Mouse (Mus musculus): ENCODE data around the gene Plekha6. TPM values are rescaled to one million over a fixed set of nuclear protein-coding genes. Genes with fewer than 3 reads are reported as not detected.

Gene Plekha6
- polyA plus RNA-seq, 1 experiment from 2014 or later = 4.6 TPM

DNA sequence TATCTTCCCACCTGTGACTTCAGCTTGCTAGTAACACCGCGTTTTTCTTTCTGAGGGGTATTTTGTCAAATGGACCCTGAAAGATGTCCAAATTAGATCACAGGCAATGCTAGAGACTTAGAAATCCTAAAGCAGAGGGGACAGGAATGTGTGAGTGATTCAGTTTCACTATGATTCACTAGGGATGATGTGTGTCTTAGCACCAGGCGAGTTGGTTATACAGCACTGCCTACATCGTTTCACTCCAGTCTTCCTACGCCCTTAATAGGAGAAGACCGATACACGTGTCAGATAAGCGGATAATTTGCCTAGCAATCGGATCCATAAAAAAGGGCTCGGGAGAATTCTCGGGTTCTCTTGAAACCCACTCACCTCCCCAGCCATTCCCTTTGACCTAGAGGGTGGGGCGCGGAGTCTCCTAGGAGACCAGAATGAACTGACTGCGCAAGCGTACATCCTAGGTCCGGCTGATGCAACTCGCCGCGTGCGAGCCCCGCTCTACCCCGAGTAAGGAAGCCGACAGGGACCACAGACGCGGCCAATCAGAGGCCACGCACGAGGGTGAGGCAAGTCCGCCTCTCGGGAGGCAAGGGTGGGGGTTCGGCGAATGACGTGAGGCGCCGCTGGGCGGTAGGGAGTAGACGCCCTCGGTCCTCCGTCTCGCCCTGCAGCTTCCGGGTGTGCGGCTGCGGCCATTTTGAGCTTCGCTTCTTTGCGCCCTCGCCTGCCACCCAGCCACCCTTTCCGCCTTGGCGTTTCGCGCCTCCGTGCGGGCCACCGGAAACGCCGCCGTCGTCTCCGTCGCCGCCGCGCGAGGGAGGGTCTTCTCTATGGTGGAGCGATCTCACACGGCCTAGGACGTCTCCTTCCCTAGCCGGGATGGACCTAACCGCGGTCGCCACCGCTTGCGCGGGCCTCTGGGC lies 33.1 kb upstream of the Plekha6 start, which contains the start of gene Ppp1r15b:
Gene Ppp1r15b (plus strand): TSS at position 506 of the 923 bp plus-strand sequence.
- Histone ChIP-seq H3K4me1 (peaks cover 45% of the 10 kb centered on the region), H3K36me3 (peaks cover 3% of the 10 kb centered on the region; the same call in 1 of the 2 replicates), H3K9me3 (no peaks in the 10 kb centered on the region), H3K27me3 (no peaks in the 10 kb centered on the region), H3K9ac (peak within 1 kb of the TSS; percentile 90), H3K4me3 (peak within 1 kb of the TSS; percentile 80), H3K27ac (peak within 1 kb of the TSS; percentile 98), H3K4me2 (replicated peaks) (peak within 1 kb of the TSS; percentile 99)
- ATAC-seq (ENCODE audit: insufficient number of reproducible peaks, insufficient read depth, low FRiP score, low TSS enrichment) = peak; percentile 99
- WGBS = under 1% methylated on average over 72 of the region's 72 CpGs

- peak overlapping the region; percentile 99 for H3K4me2 ChIP-seq (replicated peaks)
- ATAC-seq (ENCODE audit: insufficient number of reproducible peaks, insufficient read depth, low FRiP score, low TSS enrichment) = no peak
- H3K4me3 ChIP-seq = peak overlapping the region; percentile 80
- under 1% methylated on average over 34 of the region's 35 CpGs for WGBS
- peaks cover 46% of the 10 kb centered on the region for H3K4me1 ChIP-seq
- H3K27ac ChIP-seq = peak overlapping the region; percentile 98
- H3K36me3 ChIP-seq = peaks cover 6% of the 10 kb centered on the region; the same call in 1 of the 2 replicates
- no peaks in the 10 kb centered on the region for H3K9me3 ChIP-seq
- peak overlapping the region; percentile 90 for H3K9ac ChIP-seq
- no peaks in the 10 kb centered on the region for H3K27me3 ChIP-seq
Observed at GRCm38 (mm10) chr1:133131561-133131905, 32.5 kb upstream of the Plekha6 start.

GRCm38 (mm10) chr1:133131936-133132335 lies 32.1 kb upstream of the Plekha6 start:
- Histone ChIP-seq H3K4me1 (peaks cover 46% of the 10 kb centered on the region), H3K4me2 (replicated peaks) (peak overlapping the region; percentile 99), H3K27me3 (no peaks in the 10 kb centered on the region), H3K9ac (peak overlapping the region; percentile 90), H3K27ac (peak overlapping the region; percentile 98), H3K9me3 (no peaks in the 10 kb centered on the region), H3K36me3 (peaks cover 10% of the 10 kb centered on the region), H3K4me3 (peak overlapping the region; percentile 80)
- WGBS = under 1% methylated on average over 11 of the region's 11 CpGs
- ATAC-seq (ENCODE audit: insufficient number of reproducible peaks, insufficient read depth, low FRiP score, low TSS enrichment) = no peak

DNA sequence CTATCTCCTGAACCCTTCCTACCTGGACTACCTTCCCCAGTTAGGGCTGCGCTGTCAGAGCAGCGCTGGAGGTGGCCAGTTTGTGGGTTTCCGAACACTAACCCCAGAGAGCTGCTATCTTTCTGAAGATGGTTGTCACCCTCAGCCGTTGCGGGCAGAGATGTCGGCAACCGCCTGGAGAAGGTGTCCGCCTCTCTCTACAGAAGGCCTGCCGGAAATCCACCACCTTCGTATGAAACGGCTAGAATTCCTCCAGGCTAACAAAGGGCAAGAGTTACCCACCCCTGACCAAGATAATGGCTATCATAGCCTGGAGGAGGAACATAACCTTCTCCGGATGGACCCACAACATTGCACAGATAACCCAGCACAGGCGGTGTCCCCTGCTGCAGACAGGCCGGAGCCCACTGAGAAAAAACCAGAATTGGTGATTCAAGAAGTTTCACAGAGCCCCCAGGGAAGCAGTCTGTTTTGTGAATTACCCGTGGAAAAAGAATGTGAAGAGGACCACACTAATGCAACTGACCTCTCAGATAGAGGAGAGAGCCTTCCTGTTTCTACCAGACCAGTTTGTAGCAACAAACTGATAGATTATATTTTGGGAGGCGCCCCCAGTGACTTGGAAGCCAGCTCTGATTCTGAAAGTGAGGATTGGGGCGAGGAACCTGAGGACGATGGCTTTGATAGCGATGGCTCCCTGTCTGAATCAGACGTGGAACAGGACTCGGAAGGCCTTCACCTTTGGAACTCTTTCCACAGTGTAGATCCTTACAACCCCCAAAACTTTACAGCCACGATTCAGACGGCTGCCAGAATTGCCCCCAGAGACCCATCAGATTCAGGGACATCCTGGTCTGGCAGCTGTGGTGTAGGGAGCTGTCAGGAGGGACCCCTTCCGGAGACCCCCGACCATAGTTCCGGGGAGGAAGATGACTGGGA lies 31.4 kb upstream of the Plekha6 start:
- Histone ChIP-seq H3K27ac (peak overlapping the region; percentile 98), H3K27me3 (no peaks in the 10 kb centered on the region), H3K4me3 (peak overlapping the region; percentile 80), H3K4me2 (replicated peaks) (peak overlapping the region; percentile 99), H3K9me3 (no peaks in the 10 kb centered on the region), H3K36me3 (peaks cover 16% of the 10 kb centered on the region), H3K4me1 (peaks cover 46% of the 10 kb centered on the region), H3K9ac (peak overlapping the region; percentile 90)
- no peak for ATAC-seq (ENCODE audit: insufficient number of reproducible peaks, insufficient read depth, low FRiP score, low TSS enrichment)
- 12% methylated on average over 26 of the region's 26 CpGs for WGBS

- Histone ChIP-seq H3K4me2 (replicated peaks) (peak overlapping the region; percentile 99), H3K4me3 (peak overlapping the region; percentile 80), H3K27me3 (no peaks in the 10 kb centered on the region), H3K9me3 (no peaks in the 10 kb centered on the region), H3K4me1 (peaks cover 46% of the 10 kb centered on the region), H3K27ac (no peak overlapping the region), H3K9ac (peak overlapping the region; percentile 90), H3K36me3 (peaks cover 23% of the 10 kb centered on the region)
- ATAC-seq (ENCODE audit: insufficient number of reproducible peaks, insufficient read depth, low FRiP score, low TSS enrichment) = no peak
- WGBS = 12% methylated on average over 2 of the region's 2 CpGs
Observed at GRCm38 (mm10) chr1:133133425-133133824, 30.6 kb upstream of the Plekha6 start.

DNA sequence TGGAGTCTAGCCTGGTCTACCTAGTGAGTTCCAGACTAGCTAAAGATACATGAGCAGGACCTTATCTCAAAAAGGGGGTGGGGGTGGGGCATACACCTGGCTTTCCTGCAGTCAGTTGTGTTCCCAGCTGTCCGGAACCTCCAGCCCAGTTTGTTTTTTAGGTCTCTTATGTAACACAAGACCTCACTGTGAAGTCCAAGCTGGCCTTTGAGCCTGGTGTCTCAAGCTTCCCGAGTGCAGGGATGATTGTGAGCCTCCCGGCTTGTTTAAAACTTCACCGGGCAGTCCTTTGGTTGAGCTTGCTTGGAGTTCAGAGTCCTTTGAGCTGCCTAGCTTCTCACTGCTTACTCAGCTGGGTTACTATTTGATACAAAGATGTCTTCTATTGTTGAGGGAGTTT lies 29.9 kb upstream of the Plekha6 start:
- Histone ChIP-seq H3K27ac (no peak overlapping the region), H3K4me3 (peak overlapping the region; percentile 80), H3K4me2 (replicated peaks) (peak overlapping the region; percentile 99), H3K9me3 (no peaks in the 10 kb centered on the region), H3K27me3 (no peaks in the 10 kb centered on the region), H3K9ac (peak overlapping the region; percentile 90), H3K4me1 (peaks cover 46% of the 10 kb centered on the region), H3K36me3 (peaks cover 30% of the 10 kb centered on the region)
- ATAC-seq (ENCODE audit: insufficient number of reproducible peaks, insufficient read depth, low FRiP score, low TSS enrichment) = no peak
- 25% methylated on average over 4 of the region's 4 CpGs for WGBS

DNA sequence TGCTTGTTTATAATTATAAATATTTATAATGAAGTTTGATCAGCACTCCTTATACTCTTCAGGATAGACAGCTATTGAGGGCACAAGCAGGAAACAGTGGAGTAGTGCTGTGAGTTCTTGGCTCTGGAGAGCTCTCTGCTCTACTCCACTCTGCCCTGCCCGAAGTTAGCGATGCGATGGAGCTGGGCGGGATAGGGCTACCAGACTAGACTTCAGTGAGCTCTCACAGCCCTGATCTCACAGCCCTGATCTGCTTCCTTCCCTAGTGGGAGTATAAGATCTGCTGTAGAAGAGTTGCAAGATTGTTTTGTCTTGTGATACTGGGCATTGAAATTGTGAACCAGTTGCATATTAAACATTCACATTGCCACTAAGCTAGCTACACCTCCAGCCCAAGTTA lies 29.1 kb upstream of the Plekha6 start:
- Histone ChIP-seq H3K36me3 (peaks cover 35% of the 10 kb centered on the region), H3K27me3 (no peaks in the 10 kb centered on the region), H3K9ac (peak overlapping the region; percentile 55; the same call in 1 of the 2 replicates), H3K4me3 (peak overlapping the region; percentile 80), H3K27ac (no peak overlapping the region), H3K4me2 (replicated peaks) (peak overlapping the region; percentile 99), H3K9me3 (no peaks in the 10 kb centered on the region), H3K4me1 (peaks cover 40% of the 10 kb centered on the region)
- 50% methylated on average over 4 of the region's 4 CpGs for WGBS
- no peak for ATAC-seq (ENCODE audit: insufficient number of reproducible peaks, insufficient read depth, low FRiP score, low TSS enrichment)

- Histone ChIP-seq H3K4me1 (peaks cover 35% of the 10 kb centered on the region), H3K27ac (no peak overlapping the region), H3K36me3 (peaks cover 45% of the 10 kb centered on the region), H3K27me3 (no peaks in the 10 kb centered on the region), H3K9me3 (no peaks in the 10 kb centered on the region), H3K9ac (no peak overlapping the region), H3K4me3 (peak overlapping the region; percentile 9; the same call in 1 of the 2 replicates), H3K4me2 (replicated peaks) (peak overlapping the region; percentile 99)
- no peak for ATAC-seq (ENCODE audit: insufficient number of reproducible peaks, insufficient read depth, low FRiP score, low TSS enrichment)
- WGBS = 63% methylated on average over 5 of the region's 5 CpGs
Observed at GRCm38 (mm10) chr1:133135808-133136207, 28.2 kb upstream of the Plekha6 start.

DNA sequence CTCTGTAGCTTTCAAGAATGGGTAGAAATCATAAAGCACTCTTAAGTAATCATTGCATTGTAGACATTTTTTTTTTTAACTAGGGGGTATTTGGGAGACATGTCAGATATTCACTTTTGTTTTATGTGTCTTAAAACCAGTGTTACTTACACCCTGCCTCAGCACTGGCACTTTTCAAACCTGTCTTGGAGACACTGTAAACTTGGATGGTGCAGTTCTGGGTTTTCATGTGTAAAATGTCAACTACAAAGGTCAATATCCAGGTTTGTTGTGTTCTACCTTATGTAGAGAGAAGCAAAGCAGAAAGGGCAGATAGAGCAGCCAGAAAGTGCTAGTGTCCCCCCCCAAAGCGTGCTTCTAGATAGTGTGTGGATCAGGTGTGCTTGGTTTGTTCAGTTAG lies 25.6 kb upstream of the Plekha6 start:
- no peak overlapping the region for H3K4me2 ChIP-seq (replicated peaks)
- H3K9ac ChIP-seq = no peak overlapping the region
- 97% methylated on average over 1 of the region's 1 CpGs for WGBS
- peaks cover 55% of the 10 kb centered on the region for H3K36me3 ChIP-seq
- ATAC-seq (ENCODE audit: insufficient number of reproducible peaks, insufficient read depth, low FRiP score, low TSS enrichment) = no peak
- no peaks in the 10 kb centered on the region for H3K9me3 ChIP-seq
- peaks cover 24% of the 10 kb centered on the region for H3K4me1 ChIP-seq
- H3K4me3 ChIP-seq = no peak overlapping the region
- no peak overlapping the region for H3K27ac ChIP-seq
- H3K27me3 ChIP-seq = no peaks in the 10 kb centered on the region

GRCm38 (mm10) chr1:133146014-133147009 lies 17.7 kb upstream of the Plekha6 start:
- WGBS = 61% methylated on average over 22 of the region's 22 CpGs
- Histone ChIP-seq H3K27me3 (no peaks in the 10 kb centered on the region), H3K9ac (no peak overlapping the region)

More at GRCm38 (mm10) chr1:133146014-133147009, 17.7 kb upstream of the Plekha6 start:
- Histone ChIP-seq H3K4me1 (no peaks in the 10 kb centered on the region), H3K4me3 (no peak overlapping the region), H3K27ac (no peak overlapping the region), H3K9me3 (peaks cover 6% of the 10 kb centered on the region; the same call in 1 of the 2 replicates), H3K36me3 (peaks cover 6% of the 10 kb centered on the region), H3K4me2 (replicated peaks) (no peak overlapping the region)
- no peak for ATAC-seq (ENCODE audit: insufficient number of reproducible peaks, insufficient read depth, low FRiP score, low TSS enrichment)

Data from embryonic facial prominence, embryonic 12.5 days (tissue).